Mouse (Mus musculus) ovary, postnatal 10 days (tissue): ENCODE measurements around the gene Gpi1.

Experiments used
- DNase-seq: peaks from one replicate; pipeline ENCODE4 v3.0.0; 2022; ENCODE audit warnings: low spot score

The Gpi1 gene

GRCm38 (mm10) chr7:34230116-34230515 is at the start of gene Gpi1:
Gpi1 (minus strand) TSS chr7:34230336.
- peak; percentile 45 for DNase-seq

GRCm38 (mm10) chr7:34277656-34278055 is 47.5 kb upstream of the Gpi1 start:
- no peak for DNase-seq

DNA sequence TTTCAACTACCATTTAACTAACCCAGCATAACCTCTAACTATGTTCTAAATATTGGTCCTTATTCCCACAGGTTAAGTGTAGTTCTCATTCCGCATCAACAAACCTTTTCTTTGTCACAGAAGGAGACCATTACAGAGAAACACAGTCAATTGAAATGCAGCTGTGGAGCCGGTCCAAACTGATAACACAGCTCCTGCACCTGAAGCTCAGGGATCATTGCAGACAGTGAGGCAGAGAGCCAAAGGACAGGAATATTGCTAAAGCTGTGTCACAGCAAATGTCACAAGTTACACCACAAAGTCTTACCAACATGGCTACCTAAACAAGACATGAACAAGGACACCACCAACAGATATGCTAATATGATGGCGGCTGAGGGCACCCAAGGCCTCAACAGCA is 45.9 kb upstream of the Gpi1 start:
- no peak for DNase-seq

- DNase-seq, result no peak
Observed at GRCm38 (mm10) chr7:34272465-34272864, 42.3 kb upstream of the Gpi1 start.

DNA sequence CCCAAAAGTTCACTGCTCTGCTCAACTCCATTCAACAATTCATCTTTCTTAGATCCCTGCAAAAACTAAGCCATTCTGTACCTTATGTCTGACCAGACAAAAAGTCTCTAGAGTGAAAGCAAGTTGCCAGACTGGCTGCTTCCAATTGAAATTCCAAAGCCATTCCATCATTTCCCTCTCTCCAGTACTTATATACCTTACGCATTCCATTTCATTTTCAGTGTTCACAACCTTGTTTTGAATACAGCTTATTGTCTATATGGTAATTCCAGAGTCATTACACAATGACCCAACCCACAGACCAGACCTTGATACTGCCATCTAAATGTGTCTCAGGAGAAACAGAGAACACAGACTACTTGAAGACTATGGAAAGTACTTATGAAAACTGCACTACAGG is 38.3 kb upstream of the Gpi1 start:
- no peak for DNase-seq

- no peak for DNase-seq
Observed at GRCm38 (mm10) chr7:34266421-34266820, 36.3 kb upstream of the Gpi1 start.

DNA sequence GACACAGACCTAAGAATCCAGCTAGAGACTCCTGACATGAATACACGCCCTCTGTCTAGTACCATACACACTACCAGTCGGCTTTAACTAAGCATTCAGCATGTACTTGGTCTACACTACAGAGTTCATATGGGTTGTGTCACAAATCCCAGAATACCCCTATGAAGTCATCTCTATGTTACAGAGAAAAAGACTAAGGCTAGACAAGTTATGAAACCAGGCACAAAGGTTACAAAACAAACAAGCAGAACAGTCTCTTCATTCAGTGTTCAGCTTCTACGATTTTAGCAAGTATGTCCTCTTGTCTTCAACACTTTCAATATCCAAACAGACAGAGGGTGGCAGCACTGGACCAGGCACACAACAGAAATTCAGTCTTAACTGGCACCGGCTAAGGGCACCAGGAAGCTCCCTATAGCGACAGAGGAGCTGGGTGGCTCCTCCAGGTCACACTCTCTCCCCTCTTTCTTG is 35.8 kb upstream of the Gpi1 start:
- DNase-seq, result peak; percentile 10

DNA sequence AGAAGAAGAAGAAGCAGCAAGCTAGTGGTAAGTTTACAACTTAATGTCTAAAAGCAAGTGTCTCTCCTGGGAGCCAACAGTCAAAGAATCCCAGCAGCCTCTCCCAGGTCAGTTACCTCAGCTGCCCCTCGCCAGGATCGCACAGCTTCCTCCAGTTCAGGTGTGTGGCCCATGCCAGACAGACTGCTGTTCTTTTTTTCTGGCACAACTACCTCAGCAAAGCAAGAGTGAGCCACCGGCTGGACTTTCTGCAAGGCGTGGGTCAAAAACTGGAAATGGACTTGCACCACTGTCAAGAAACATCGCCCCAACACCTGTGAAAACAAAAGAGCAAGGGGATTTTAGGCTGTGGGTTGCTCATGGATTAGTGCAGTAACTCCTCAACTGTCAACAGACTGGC is 33.3 kb upstream of the Gpi1 start:
- no peak for DNase-seq

DNA sequence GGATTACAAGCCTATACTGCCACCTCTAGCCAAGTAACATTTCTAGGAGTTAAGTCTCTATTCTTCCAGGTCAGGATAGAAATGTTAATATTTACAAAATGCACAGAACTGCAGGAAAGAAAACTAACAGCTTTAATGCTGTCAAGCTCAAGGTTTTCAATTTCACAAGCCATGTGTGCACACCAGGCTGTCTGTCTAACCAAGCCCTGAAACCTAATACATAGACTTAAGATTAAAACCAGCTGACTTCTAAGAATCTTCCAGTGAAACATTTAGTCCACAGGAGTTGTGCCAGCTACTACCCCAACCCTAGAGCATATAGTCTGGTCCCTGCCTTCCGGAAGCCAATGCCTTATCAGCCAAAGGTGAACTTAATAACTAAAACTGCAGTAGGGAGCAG is 28.3 kb upstream of the Gpi1 start:
- DNase-seq, result no peak

DNA sequence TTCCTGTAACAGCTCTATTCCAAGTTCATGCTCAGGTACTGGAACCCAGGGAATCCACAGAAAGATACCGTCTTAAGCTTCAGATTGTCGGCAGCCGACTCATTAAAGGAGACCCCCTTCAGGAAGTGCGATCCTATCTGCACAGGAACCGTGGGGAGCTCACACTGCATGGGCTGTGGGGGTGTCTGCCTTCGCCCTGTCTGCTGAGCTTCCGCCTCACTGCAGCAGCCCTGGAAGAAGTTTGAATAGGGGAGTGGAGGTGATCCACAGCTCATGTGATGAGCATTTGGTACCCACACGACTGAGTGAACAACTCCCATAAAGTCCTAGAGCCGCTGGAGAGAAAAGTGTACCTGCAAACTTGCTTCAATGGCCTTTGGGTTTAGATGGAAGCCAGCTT is 27.1 kb upstream of the Gpi1 start:
- no peak for DNase-seq

GRCm38 (mm10) chr7:34255916-34256315 is 25.8 kb upstream of the Gpi1 start:
- DNase-seq, result no peak

DNA sequence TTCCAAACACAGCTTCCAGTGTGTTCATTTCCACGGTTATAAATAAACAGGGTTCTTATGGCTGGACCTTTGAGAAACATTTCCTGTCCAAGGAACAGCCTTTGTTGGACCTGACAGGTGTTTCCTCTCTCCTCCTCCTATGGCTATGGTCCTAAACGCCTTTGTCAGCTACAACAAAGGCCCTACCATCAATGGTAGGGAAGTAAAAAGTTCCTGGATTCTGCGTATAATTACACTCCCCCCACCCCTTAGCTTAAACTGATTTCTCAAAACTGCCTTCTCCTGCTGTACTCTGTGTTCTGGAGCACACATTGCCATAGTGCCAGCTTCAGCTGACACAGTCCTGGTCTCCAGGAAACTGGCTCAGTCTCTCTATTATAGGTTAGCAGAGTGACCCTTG is 25.0 kb upstream of the Gpi1 start:
- DNase-seq, result no peak

DNA sequence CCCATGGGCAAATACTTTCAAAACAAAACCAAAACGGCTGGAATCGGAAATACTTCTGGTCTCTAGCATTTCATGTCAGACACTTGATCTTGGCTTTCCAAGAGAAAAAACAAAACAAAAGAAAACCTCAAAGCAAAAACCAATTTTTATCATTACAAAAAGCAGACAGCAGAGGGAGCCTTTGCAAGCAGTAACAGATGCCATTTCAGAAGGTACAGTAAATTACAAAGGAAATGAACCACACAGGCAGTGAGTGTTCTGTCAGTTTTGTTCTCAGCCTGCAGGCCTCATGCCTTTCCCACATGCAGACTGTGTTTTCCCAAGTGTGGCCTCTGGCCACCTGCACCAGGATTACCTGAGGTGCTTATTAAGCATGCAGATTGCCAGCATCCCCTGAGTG is 21.9 kb upstream of the Gpi1 start:
- no peak for DNase-seq

- no peak for DNase-seq
Observed at GRCm38 (mm10) chr7:34250738-34251137, 20.6 kb upstream of the Gpi1 start, which contains the start of gene Gm6096. Gm6096 (plus strand) TSS chr7:34251038.

DNA sequence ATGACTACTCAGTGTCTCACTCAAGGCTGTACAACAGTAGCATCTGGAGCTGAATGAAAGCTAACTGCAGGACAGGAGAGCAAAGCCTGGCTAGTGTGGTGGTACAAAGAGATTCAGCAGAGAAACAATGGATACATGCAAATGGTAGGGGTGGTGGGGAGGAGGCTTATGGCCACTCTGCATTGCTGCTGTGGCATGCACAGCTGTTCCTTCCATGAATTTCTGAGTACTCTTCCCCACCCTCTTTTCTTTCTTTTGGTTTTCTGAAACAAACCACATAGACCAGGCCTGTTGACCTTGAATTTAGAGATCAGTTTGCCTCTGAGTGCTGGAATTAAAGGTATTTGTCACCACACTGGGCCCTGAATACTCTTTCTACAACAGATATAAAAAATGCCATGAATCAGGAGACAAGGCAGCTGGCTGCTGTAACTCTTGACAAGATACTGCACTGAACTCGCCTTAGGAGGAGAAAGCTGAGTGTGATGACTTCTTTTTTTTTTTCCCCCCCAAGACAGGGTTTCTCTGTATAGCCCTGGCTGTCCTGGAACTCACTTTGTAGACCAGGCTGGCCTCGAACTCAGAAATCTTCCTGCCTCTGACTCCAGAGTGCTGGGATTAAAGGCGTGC is 16.8 kb upstream of the Gpi1 start:
- no peak for DNase-seq

GRCm38 (mm10) chr7:34242176-34242575 is 12.0 kb upstream of the Gpi1 start:
- DNase-seq, result no peak

GRCm38 (mm10) chr7:34238086-34238485 is 8.0 kb upstream of the Gpi1 start:
- DNase-seq, result no peak

DNA sequence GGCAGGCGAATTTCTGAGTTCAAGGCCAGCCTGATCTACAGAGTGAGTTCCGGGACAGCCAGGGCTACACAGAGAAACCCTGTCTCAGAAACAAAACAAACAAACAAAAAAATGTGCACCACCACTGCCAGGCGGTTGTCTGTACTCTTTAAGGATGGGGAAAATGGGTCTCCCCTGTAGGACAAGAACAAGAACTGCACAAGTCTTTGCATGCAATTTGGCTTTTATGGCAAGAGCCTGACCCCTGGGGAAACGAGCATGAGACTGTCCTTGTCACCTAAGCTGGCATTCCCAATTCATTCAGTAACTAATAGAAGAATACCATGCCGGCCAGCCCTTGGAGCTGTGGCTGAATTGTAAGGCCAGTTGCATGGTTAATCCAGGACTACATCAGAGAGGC is 5.5 kb upstream of the Gpi1 start:
- no peak for DNase-seq

DNA sequence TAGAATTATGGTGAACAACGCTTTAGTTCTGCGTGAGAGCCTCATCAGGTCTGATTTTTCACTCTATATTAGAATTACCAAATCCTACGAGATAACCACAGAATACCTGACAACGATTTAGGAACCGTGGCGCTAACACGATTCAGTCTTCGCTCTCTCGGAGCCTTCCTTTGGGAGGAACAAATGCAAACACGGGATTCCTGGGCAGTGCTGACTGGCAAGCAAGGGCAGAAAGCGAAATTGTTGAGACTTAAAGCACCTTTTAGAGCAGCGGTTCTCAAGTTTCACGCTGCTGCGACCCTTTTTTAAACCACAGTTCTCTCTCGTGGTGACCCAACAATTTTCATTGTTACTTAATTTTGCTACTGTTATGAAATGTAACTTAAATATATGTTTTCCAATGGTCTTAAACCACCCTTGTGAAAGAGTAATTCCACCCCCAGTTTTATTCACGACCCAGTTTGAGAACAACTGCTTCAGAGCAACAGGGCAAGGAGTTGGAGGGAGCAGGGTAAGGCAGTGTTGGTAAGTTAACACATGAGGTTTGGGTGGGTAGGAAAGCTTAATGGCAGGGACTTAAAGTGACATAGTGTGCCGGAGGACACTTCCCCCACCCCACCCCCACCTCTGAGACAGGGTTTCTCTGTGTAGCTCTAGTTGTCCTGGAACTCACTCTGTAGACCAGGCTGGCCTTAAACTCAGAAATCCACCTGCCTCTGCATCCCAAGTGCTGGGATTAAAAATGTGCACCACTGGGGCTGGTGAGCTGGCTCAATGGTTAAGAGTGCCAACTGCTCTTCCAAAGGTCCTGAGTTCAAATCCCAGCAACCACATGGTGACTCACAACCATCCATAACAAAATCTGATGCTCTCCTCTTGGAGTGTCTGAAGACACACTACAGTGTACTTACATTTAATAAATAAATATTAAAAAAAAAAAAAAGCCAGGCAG is 4.8 kb upstream of the Gpi1 start:
- no peak for DNase-seq

DNA sequence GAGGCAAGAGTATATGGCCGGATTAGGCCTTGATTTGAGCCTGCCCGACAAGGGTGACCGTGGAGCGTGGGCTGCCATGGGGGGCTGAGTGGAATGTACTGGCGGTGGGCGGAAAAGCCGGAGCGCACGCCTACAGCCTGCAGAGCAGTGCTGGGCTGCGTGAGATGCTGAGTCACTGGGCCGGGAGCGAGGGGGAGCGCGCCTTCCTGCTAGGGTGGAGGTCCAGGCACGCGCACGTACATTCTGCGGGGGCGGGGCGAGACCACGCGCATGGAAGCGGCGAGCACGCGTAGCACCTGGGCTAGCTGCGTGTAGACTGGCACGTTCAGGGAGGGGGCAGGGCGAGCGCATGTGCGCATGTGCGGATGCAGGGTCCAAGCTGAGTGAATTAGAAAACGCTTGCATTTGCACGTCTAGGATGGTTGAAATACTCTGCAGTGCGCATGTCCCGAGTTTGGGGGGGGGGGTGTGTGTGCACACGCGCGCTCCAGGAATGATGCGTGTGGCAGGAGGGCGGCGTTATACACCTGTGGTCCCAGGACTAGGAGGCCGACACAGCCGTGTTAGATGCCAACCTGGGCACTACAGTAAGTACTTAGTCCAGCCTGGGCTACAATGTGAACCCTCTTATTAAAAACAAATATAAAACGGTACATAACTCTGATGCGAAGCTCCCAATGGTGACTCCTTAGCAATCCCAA is 3.9 kb upstream of the Gpi1 start:
- DNase-seq, result peak; percentile 95

- no peak for DNase-seq
Observed at GRCm38 (mm10) chr7:34232785-34233725, 2.9 kb upstream of the Gpi1 start.

DNA sequence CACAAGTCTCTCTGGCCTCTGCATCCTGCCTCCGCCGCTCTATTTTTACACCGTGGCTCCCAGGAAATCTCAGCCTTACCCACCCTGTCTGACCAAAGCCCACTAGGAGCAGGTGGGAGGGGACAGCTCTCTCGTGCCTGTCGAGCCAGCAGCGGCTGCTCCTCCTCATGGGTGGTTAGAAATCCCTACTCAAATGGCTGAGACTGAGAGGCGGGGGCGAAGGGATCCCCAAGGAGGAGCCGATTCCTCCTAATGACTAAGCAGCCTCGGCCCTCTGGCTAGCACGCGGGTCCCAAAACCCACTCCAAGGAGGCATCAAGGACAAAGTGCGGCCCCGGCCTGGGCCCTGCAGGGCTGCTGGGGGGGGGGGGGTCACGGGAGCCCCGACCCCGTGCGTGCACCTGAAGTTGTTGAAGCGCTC is 435 bp downstream of the Gpi1 start:
- peak; percentile 24 for DNase-seq
